Mouse (Mus musculus): ENCODE measurements around the gene Htatip2. TPM values are rescaled to one million over a fixed set of nuclear protein-coding genes. Genes with fewer than 3 reads are reported as not detected.

The Htatip2 gene
- total and polyA plus RNA-seq, 2 experiments, result 22.6 to 29.6 TPM

- no peak for DNase-seq (ENCODE audit: extremely low read depth, low read depth, low spot score)
Observed at GRCm38 (mm10) chr7:49807093-49807682, 48.3 kb downstream of the Htatip2 start.

GRCm38 (mm10) chr7:49807846-49808622, 49.1 kb downstream of the Htatip2 start:
- H3K4me3 ChIP-seq (ENCODE audit: insufficient read depth, low read depth, low read length), result no peak overlapping the region
- no peak overlapping the region for H3K27ac ChIP-seq (replicated peaks; ENCODE audit: insufficient read depth, low read depth, low read length)
- no peaks in the 10 kb centered on the region; the same call in 1 of the 2 replicates for H3K4me1 ChIP-seq (ENCODE audit: control insufficient read depth, insufficient read depth, low read length)
- H3K36me3 ChIP-seq (ENCODE audit: control insufficient read depth, insufficient read depth, low read length), result peaks cover 32% of the 10 kb centered on the region
- WGBS, result 95% methylated on average over 17 of the region's 17 CpGs
- H3K9ac ChIP-seq (ENCODE audit: low read depth, low read length), result no peak overlapping the region
- no peaks in the 10 kb centered on the region; the same call in 1 of the 2 replicates for H3K79me2 ChIP-seq (ENCODE audit: control insufficient read depth, insufficient read depth, low read length)
- DNase-seq (ENCODE audit: extremely low read depth, low read depth, low spot score), result no peak
- no peaks in the 10 kb centered on the region for H3K27me3 ChIP-seq (ENCODE audit: control insufficient read depth, insufficient read depth, low read length)
- TF ChIP-seq CTCF (IDR thresholded peaks at IDR 0.05; ENCODE audit: low read depth, low read length) (no peak), POLR2A (IDR thresholded peaks at IDR 0.05; ENCODE audit: extremely low read depth, insufficient read depth, low read length) (no peak)

More at GRCm38 (mm10) chr7:49807093-49807682, 48.3 kb downstream of the Htatip2 start:
- H3K4me1 ChIP-seq (ENCODE audit: control insufficient read depth, insufficient read depth, low read length), result no peaks in the 10 kb centered on the region; the same call in 1 of the 2 replicates
- H3K27me3 ChIP-seq (ENCODE audit: control insufficient read depth, insufficient read depth, low read length), result no peaks in the 10 kb centered on the region
- TF ChIP-seq CTCF (IDR thresholded peaks at IDR 0.05; ENCODE audit: low read depth, low read length) (no peak), POLR2A (IDR thresholded peaks at IDR 0.05; ENCODE audit: extremely low read depth, insufficient read depth, low read length) (no peak)
- peaks cover 33% of the 10 kb centered on the region for H3K36me3 ChIP-seq (ENCODE audit: control insufficient read depth, insufficient read depth, low read length)
- H3K79me2 ChIP-seq (ENCODE audit: control insufficient read depth, insufficient read depth, low read length), result no peaks in the 10 kb centered on the region; the same call in 1 of the 2 replicates
- WGBS, result 88% methylated on average over 9 of the region's 9 CpGs
- no peak overlapping the region for H3K9ac ChIP-seq (ENCODE audit: low read depth, low read length)
- H3K27ac ChIP-seq (replicated peaks; ENCODE audit: insufficient read depth, low read depth, low read length), result no peak overlapping the region
- no peak overlapping the region for H3K4me3 ChIP-seq (ENCODE audit: insufficient read depth, low read depth, low read length)

GRCm38 (mm10) chr7:49809100-49809499, 50.2 kb downstream of the Htatip2 start:
- no peaks in the 10 kb centered on the region; the same call in 1 of the 2 replicates for H3K4me1 ChIP-seq (ENCODE audit: control insufficient read depth, insufficient read depth, low read length)
- WGBS, result 92% methylated on average over 6 of the region's 6 CpGs
- H3K36me3 ChIP-seq (ENCODE audit: control insufficient read depth, insufficient read depth, low read length), result peaks cover 34% of the 10 kb centered on the region
- TF ChIP-seq POLR2A (IDR thresholded peaks at IDR 0.05; ENCODE audit: extremely low read depth, insufficient read depth, low read length) (no peak), CTCF (IDR thresholded peaks at IDR 0.05; ENCODE audit: low read depth, low read length) (no peak)
- no peak overlapping the region for H3K27ac ChIP-seq (replicated peaks; ENCODE audit: insufficient read depth, low read depth, low read length)
- no peak overlapping the region for H3K4me3 ChIP-seq (ENCODE audit: insufficient read depth, low read depth, low read length)
- no peak for DNase-seq (ENCODE audit: extremely low read depth, low read depth, low spot score)
- no peaks in the 10 kb centered on the region for H3K27me3 ChIP-seq (ENCODE audit: control insufficient read depth, insufficient read depth, low read length)
- H3K79me2 ChIP-seq (ENCODE audit: control insufficient read depth, insufficient read depth, low read length), result no peaks in the 10 kb centered on the region; the same call in 1 of the 2 replicates
- H3K9ac ChIP-seq (ENCODE audit: low read depth, low read length), result no peak overlapping the region

- Histone ChIP-seq H3K27me3 (ENCODE audit: control insufficient read depth, insufficient read depth, low read length) (no peaks in the 10 kb centered on the region), H3K27ac (replicated peaks; ENCODE audit: insufficient read depth, low read depth, low read length) (no peak overlapping the region), H3K79me2 (ENCODE audit: control insufficient read depth, insufficient read depth, low read length) (no peaks in the 10 kb centered on the region; the same call in 1 of the 2 replicates), H3K4me1 (ENCODE audit: control insufficient read depth, insufficient read depth, low read length) (no peaks in the 10 kb centered on the region; the same call in 1 of the 2 replicates), H3K9ac (ENCODE audit: low read depth, low read length) (no peak overlapping the region), H3K36me3 (ENCODE audit: control insufficient read depth, insufficient read depth, low read length) (peaks cover 36% of the 10 kb centered on the region), H3K4me3 (ENCODE audit: insufficient read depth, low read depth, low read length) (no peak overlapping the region)
- no peak for TF ChIP-seq CTCF (IDR thresholded peaks at IDR 0.05; ENCODE audit: low read depth, low read length)
- TF ChIP-seq POLR2A (IDR thresholded peaks at IDR 0.05; ENCODE audit: extremely low read depth, insufficient read depth, low read length), result no peak
- 85% methylated on average over 3 of the region's 3 CpGs for WGBS
- DNase-seq (ENCODE audit: extremely low read depth, low read depth, low spot score), result no peak
Observed at GRCm38 (mm10) chr7:49809562-49809961, 50.6 kb downstream of the Htatip2 start.

- TF ChIP-seq CTCF (IDR thresholded peaks at IDR 0.05; ENCODE audit: low read depth, low read length) (no peak), POLR2A (IDR thresholded peaks at IDR 0.05; ENCODE audit: extremely low read depth, insufficient read depth, low read length) (no peak)
- Histone ChIP-seq H3K27me3 (ENCODE audit: control insufficient read depth, insufficient read depth, low read length) (no peaks in the 10 kb centered on the region), H3K79me2 (ENCODE audit: control insufficient read depth, insufficient read depth, low read length) (no peaks in the 10 kb centered on the region; the same call in 1 of the 2 replicates), H3K27ac (replicated peaks; ENCODE audit: insufficient read depth, low read depth, low read length) (no peak overlapping the region), H3K36me3 (ENCODE audit: control insufficient read depth, insufficient read depth, low read length) (peaks cover 36% of the 10 kb centered on the region), H3K4me3 (ENCODE audit: insufficient read depth, low read depth, low read length) (no peak overlapping the region), H3K4me1 (ENCODE audit: control insufficient read depth, insufficient read depth, low read length) (no peaks in the 10 kb centered on the region), H3K9ac (ENCODE audit: low read depth, low read length) (no peak overlapping the region)
- 60% methylated on average over 4 of the region's 4 CpGs for WGBS
- no peak for DNase-seq (ENCODE audit: extremely low read depth, low read depth, low spot score)
Observed at GRCm38 (mm10) chr7:49811346-49811745, 52.4 kb downstream of the Htatip2 start.
